10 mouse cellular contexts compared by ENCODE assay signal in the genomic region with DNA sequence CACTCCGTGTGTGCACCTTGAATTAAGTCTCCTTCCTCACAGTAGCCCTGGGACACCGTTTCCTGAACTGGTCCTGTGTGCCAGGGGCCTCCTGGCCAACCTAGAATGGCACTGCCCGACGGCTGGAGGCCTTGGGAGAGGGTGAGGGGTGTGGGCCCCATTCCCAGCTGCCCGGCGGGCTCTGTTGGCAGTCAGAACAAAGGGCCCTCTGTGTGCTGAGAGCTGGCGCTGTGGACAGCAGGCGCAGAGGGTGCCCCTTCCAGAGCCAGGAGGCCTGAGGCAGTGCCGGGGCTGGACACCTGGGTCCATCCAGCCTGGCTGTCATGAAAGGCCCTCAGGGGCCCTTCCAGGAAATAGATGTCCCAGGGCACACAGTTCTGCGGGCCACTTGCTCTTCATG. TPM values are rescaled to one million over a fixed set of nuclear protein-coding genes. Genes with fewer than 3 reads are reported as not detected.
DNase-seq lines count a peak whose midpoint lies in the region; ATAC-seq and TF ChIP-seq lines count a peak whose summit lies in the region.
"Had no signal": no experiment of that assay in that cellular context is flagged by ENCODE, and none has a peak within 500 bp of the region (broad histone marks: within the 10 kb centered on the region; RNA-seq: fewer than 3 reads in every experiment).

No protein-coding gene starts in this region.

- WGBS in forebrain, embryonic 10.5 days: 93% methylated on average over 10 of the region's 10 CpGs
- WGBS in forebrain, embryonic 12.5 days: 82% methylated on average over 10 of the region's 10 CpGs
- 85% methylated on average over 10 of the region's 10 CpGs for WGBS in forebrain, embryonic 11.5 days
- WGBS in neural tube, embryonic 13.5 days: 66% methylated on average over 10 of the region's 10 CpGs
- 96% methylated on average over 10 of the region's 10 CpGs for WGBS in thymus, adult 2 months

- no peak for TF ChIP-seq CTCF in thymus, adult 2 months (IDR thresholded peaks at IDR 0.05; ENCODE audit: borderline replicate concordance, control insufficient read depth, extremely low read depth, insufficient read depth, low read length, poor library complexity)

- peaks cover 32% of the 10 kb centered on the region for H3K4me1 ChIP-seq in forebrain, embryonic 10.5 days
- peaks cover 20% of the 10 kb centered on the region for H3K4me1 ChIP-seq in forebrain, embryonic 12.5 days
- H3K4me1 ChIP-seq in forebrain, embryonic 11.5 days (replicated peaks; ENCODE audit: control insufficient read depth, insufficient read depth, low read length): peaks cover 7% of the 10 kb centered on the region; the same call in 1 of the 2 replicates
- peaks cover 58% of the 10 kb centered on the region for H3K4me1 ChIP-seq in neural tube, embryonic 13.5 days (replicated peaks)
- H3K4me1 ChIP-seq in thymus, adult 2 months (replicated peaks; ENCODE audit: control insufficient read depth, insufficient read depth, low read length): no peaks in the 10 kb centered on the region

- 0 out of 2 replicates have a peak, but pooled peaks cover 5% of the 10 kb centered on the region for H3K36me3 ChIP-seq in forebrain, embryonic 10.5 days (replicated peaks)
- no peaks in the 10 kb centered on the region for H3K36me3 ChIP-seq in forebrain, embryonic 12.5 days (replicated peaks)
- H3K36me3 ChIP-seq in forebrain, embryonic 11.5 days (ENCODE audit: control insufficient read depth, insufficient read depth, low read length): no peaks in the 10 kb centered on the region
- H3K36me3 ChIP-seq in neural tube, embryonic 13.5 days: no peaks in the 10 kb centered on the region
- H3K36me3 ChIP-seq in thymus, adult 2 months (ENCODE audit: control insufficient read depth, insufficient read depth, low read length): no peaks in the 10 kb centered on the region

- no peak for ATAC-seq in forebrain, embryonic 12.5 days (ENCODE audit: low FRiP score)
- ATAC-seq in forebrain, embryonic 11.5 days (replicated peaks; ENCODE audit: low FRiP score): no peak
- ATAC-seq in neural tube, embryonic 13.5 days (ENCODE audit: low read depth): peak; percentile 63; the same call in 1 of the 2 replicates

- no peaks in the 10 kb centered on the region for H3K9me3 ChIP-seq in forebrain, embryonic 10.5 days
- no peaks in the 10 kb centered on the region for H3K9me3 ChIP-seq in forebrain, embryonic 12.5 days
- no peaks in the 10 kb centered on the region for H3K9me3 ChIP-seq in forebrain, embryonic 11.5 days (ENCODE audit: control insufficient read depth, low read length)
- H3K9me3 ChIP-seq in neural tube, embryonic 13.5 days: no peaks in the 10 kb centered on the region

- H3K9ac ChIP-seq in forebrain, embryonic 12.5 days: no peak overlapping the region
- peak overlapping the region; percentile 8; the same call in 1 of the 2 replicates for H3K9ac ChIP-seq in forebrain, embryonic 11.5 days (ENCODE audit: low read length)
- H3K9ac ChIP-seq in neural tube, embryonic 13.5 days: no peak overlapping the region

- no peak overlapping the region for H3K4me3 ChIP-seq in forebrain, embryonic 10.5 days
- no peak overlapping the region for H3K4me3 ChIP-seq in forebrain, embryonic 12.5 days (replicated peaks)
- no peak overlapping the region for H3K4me3 ChIP-seq in forebrain, embryonic 11.5 days (ENCODE audit: low read depth, low read length)
- no peak overlapping the region for H3K4me3 ChIP-seq in neural tube, embryonic 13.5 days
- no peak overlapping the region for H3K4me3 ChIP-seq in thymus, adult 2 months (ENCODE audit: control insufficient read depth, insufficient read depth, low read length)

- no peak for TF ChIP-seq POLR2A in thymus, adult 2 months (IDR thresholded peaks at IDR 0.05; ENCODE audit: control insufficient read depth, extremely low read depth, insufficient read depth, low read length, poor library complexity)

- no peak overlapping the region for H3K4me2 ChIP-seq in forebrain, embryonic 12.5 days
- no peak overlapping the region for H3K4me2 ChIP-seq in forebrain, embryonic 11.5 days (ENCODE audit: low read depth, low read length, severe bottlenecking)
- H3K4me2 ChIP-seq in neural tube, embryonic 13.5 days: no peak overlapping the region

- intact Hi-C loops in heart, postnatal 25 days (cut with DNase I): no loop called here

- H3K27ac ChIP-seq in forebrain, embryonic 10.5 days: peak overlapping the region; percentile 51; the same call in 1 of the 2 replicates
- no peak overlapping the region for H3K27ac ChIP-seq in forebrain, embryonic 12.5 days
- no peak overlapping the region for H3K27ac ChIP-seq in forebrain, embryonic 11.5 days (ENCODE audit: low read depth, low read length)
- peak overlapping the region; percentile 72 for H3K27ac ChIP-seq in neural tube, embryonic 13.5 days (replicated peaks)
- no peak overlapping the region for H3K27ac ChIP-seq in thymus, adult 2 months (ENCODE audit: control insufficient read depth, insufficient read depth, low read length)

- DNase-seq in forebrain, embryonic 10.5 days (ENCODE audit: extremely low spot score, low spot score): no peak
- DNase-seq in forebrain, embryonic 11.5 days (ENCODE audit: low spot score): no peak
- DNase-seq in layer of hippocampus, postnatal 14 days (ENCODE audit: low spot score in 2 of 2): peak; percentile 74 to 84
- no peak for DNase-seq in thymus, adult 2 months
- DNase-seq in heart, postnatal 25 days (ENCODE audit: low spot score): no peak
- DNase-seq in adrenal gland, postnatal 25 days: no peak
- DNase-seq: heart, postnatal 36 days; lung, postnatal 4 days had no signal

- H3K27me3 ChIP-seq in forebrain, embryonic 10.5 days (ENCODE audit: poor library complexity, severe bottlenecking): no peaks in the 10 kb centered on the region; the same call in 1 of the 2 replicates
- no peaks in the 10 kb centered on the region; the same call in 1 of the 2 replicates for H3K27me3 ChIP-seq in forebrain, embryonic 12.5 days
- H3K27me3 ChIP-seq in forebrain, embryonic 11.5 days (ENCODE audit: control insufficient read depth, insufficient read depth, low read length): no peaks in the 10 kb centered on the region
- H3K27me3 ChIP-seq in neural tube, embryonic 13.5 days: no peaks in the 10 kb centered on the region
- H3K27me3 ChIP-seq in thymus, adult 2 months (ENCODE audit: control insufficient read depth, insufficient read depth, low read length): no peaks in the 10 kb centered on the region

RNA-seq across cellular contexts. Expression of a gene that starts 9.8 kb away (rescaled TPM):
- 8.8 and 9.0 TPM in 2 replicates for polyA plus RNA-seq in forebrain, embryonic 10.5 days (2016; fragmentation: Nextera tagmentation; extraction: Ambion mirVana)
- polyA plus RNA-seq in forebrain, embryonic 12.5 days (2016; fragmentation: Nextera tagmentation; extraction: Ambion mirVana): 8.5 and 10.6 TPM in 2 replicates
- polyA plus RNA-seq in forebrain, embryonic 11.5 days (2014; fragmentation: Nextera tagmentation; extraction: Ambion mirVana): 6.7 TPM in 2 replicates
- total RNA-seq in layer of hippocampus, postnatal 14 days (2021): 10 to 100 TPM; 83.3 to 98.4 TPM
- polyA plus RNA-seq in neural tube, embryonic 13.5 days (2015; fragmentation: Nextera tagmentation; extraction: Ambion mirVana): 23.9 and 25.6 TPM in 2 replicates
- polyA plus RNA-seq in thymus, adult 2 months (2012; rRNA removed): 9.1 and 11.2 TPM in 2 replicates
- total RNA-seq in heart, postnatal 25 days (2021): 10 to 100 TPM; 62.0 to 69.7 TPM
- total RNA-seq in adrenal gland, postnatal 25 days (2021): 0.39 and 8.5 TPM in 2 replicates

RNA-seq across cellular contexts. Expression of a gene that starts 20.0 kb away (rescaled TPM):
- polyA plus RNA-seq in forebrain, embryonic 10.5 days (2016; fragmentation: Nextera tagmentation; extraction: Ambion mirVana): 3.9 and 4.1 TPM in 2 replicates
- 1.7 and 2.1 TPM in 2 replicates for polyA plus RNA-seq in forebrain, embryonic 12.5 days (2016; fragmentation: Nextera tagmentation; extraction: Ambion mirVana)
- 1.6 and 2.6 TPM in 2 replicates for polyA plus RNA-seq in forebrain, embryonic 11.5 days (2014; fragmentation: Nextera tagmentation; extraction: Ambion mirVana)
- under 1 TPM in 1 of 2 experiments, not detected in 1; 0.60 TPM for total RNA-seq in layer of hippocampus, postnatal 14 days (2021)
- 0.96 and 2.4 TPM in 2 replicates for polyA plus RNA-seq in neural tube, embryonic 13.5 days (2015; fragmentation: Nextera tagmentation; extraction: Ambion mirVana)
- 0.13 and 0.34 TPM in 2 replicates for polyA plus RNA-seq in thymus, adult 2 months (2012; rRNA removed)
- total RNA-seq in heart, postnatal 25 days (2021): not detected
- not detected in 2 replicates for total RNA-seq in adrenal gland, postnatal 25 days (2021)
- total RNA-seq: heart, postnatal 36 days had no signal

RNA-seq across cellular contexts. Expression of a gene that starts 24.4 kb away (rescaled TPM):
- 526 and 533 TPM in 2 replicates for polyA plus RNA-seq in forebrain, embryonic 10.5 days (2016; fragmentation: Nextera tagmentation; extraction: Ambion mirVana)
- polyA plus RNA-seq in forebrain, embryonic 12.5 days (2016; fragmentation: Nextera tagmentation; extraction: Ambion mirVana): 570 and 587 TPM in 2 replicates
- 527 and 580 TPM in 2 replicates for polyA plus RNA-seq in forebrain, embryonic 11.5 days (2014; fragmentation: Nextera tagmentation; extraction: Ambion mirVana)
- total RNA-seq in layer of hippocampus, postnatal 14 days (2021): 100 to 1,000 TPM; 215 to 224 TPM
- 350 and 384 TPM in 2 replicates for polyA plus RNA-seq in neural tube, embryonic 13.5 days (2015; fragmentation: Nextera tagmentation; extraction: Ambion mirVana)
- 1,154 and 1,267 TPM in 2 replicates for polyA plus RNA-seq in thymus, adult 2 months (2012; rRNA removed)
- total RNA-seq in heart, postnatal 25 days (2021): 100 to 1,000 TPM; 241 to 257 TPM
- 202 and 238 TPM in 2 replicates for total RNA-seq in adrenal gland, postnatal 25 days (2021)

RNA-seq across cellular contexts. Expression of a gene that starts 50.5 kb away (rescaled TPM):
- 1.4 and 2.0 TPM in 2 replicates for polyA plus RNA-seq in forebrain, embryonic 10.5 days (2016; fragmentation: Nextera tagmentation; extraction: Ambion mirVana)
- polyA plus RNA-seq in forebrain, embryonic 12.5 days (2016; fragmentation: Nextera tagmentation; extraction: Ambion mirVana): 1.7 and 2.6 TPM in 2 replicates
- 1.7 TPM in 2 replicates for polyA plus RNA-seq in forebrain, embryonic 11.5 days (2014; fragmentation: Nextera tagmentation; extraction: Ambion mirVana)
- 1 to 10 TPM; 2.0 to 4.9 TPM for total RNA-seq in layer of hippocampus, postnatal 14 days (2021)
- polyA plus RNA-seq in neural tube, embryonic 13.5 days (2015; fragmentation: Nextera tagmentation; extraction: Ambion mirVana): 6.5 and 9.0 TPM in 2 replicates
- 4.3 and 4.9 TPM in 2 replicates for polyA plus RNA-seq in thymus, adult 2 months (2012; rRNA removed)
- 10 to 100 TPM; 15.0 to 17.8 TPM for total RNA-seq in heart, postnatal 25 days (2021)
- 5.1 and 8.4 TPM in 2 replicates for total RNA-seq in adrenal gland, postnatal 25 days (2021)

RNA-seq across cellular contexts. Expression of a gene that starts 50.7 kb away (rescaled TPM):
- polyA plus RNA-seq in forebrain, embryonic 10.5 days (2016; fragmentation: Nextera tagmentation; extraction: Ambion mirVana): 10.0 and 11.2 TPM in 2 replicates
- polyA plus RNA-seq in forebrain, embryonic 12.5 days (2016; fragmentation: Nextera tagmentation; extraction: Ambion mirVana): 13.2 and 15.2 TPM in 2 replicates
- polyA plus RNA-seq in forebrain, embryonic 11.5 days (2014; fragmentation: Nextera tagmentation; extraction: Ambion mirVana): 13.2 and 15.9 TPM in 2 replicates
- 1 to 10 TPM; 4.3 to 4.8 TPM for total RNA-seq in layer of hippocampus, postnatal 14 days (2021)
- 12.2 and 13.2 TPM in 2 replicates for polyA plus RNA-seq in neural tube, embryonic 13.5 days (2015; fragmentation: Nextera tagmentation; extraction: Ambion mirVana)
- polyA plus RNA-seq in thymus, adult 2 months (2012; rRNA removed): 35.5 and 41.3 TPM in 2 replicates
- 10 to 100 TPM; 15.1 to 15.8 TPM for total RNA-seq in heart, postnatal 25 days (2021)
- total RNA-seq in adrenal gland, postnatal 25 days (2021): 23.1 and 23.6 TPM in 2 replicates

Comparison
In these comparisons a context has a peak if more than half of its experiments do, and no peak if none do; other contexts are left out.
1. H3K27ac ChIP-seq: peak in forebrain, embryonic 10.5 days (single experiment) and neural tube, embryonic 13.5 days (single experiment); none in forebrain, embryonic 12.5 days (single experiment), forebrain, embryonic 11.5 days (single experiment) and thymus, adult 2 months (single experiment).
2. DNase-seq: peak in layer of hippocampus, postnatal 14 days (2 of 2); none in forebrain, embryonic 10.5 days (single experiment), forebrain, embryonic 11.5 days (single experiment), thymus, adult 2 months (single experiment), heart, postnatal 25 days (single experiment) and adrenal gland, postnatal 25 days (single experiment).